Mouse (Mus musculus) CH12.LX (cell line): ENCODE results near the gene Pcdh9. TPM values are rescaled to one million over a fixed set of nuclear protein-coding genes. Genes with fewer than 3 reads are reported as not detected.

ENCODE experiments used
- DNase-seq: peaks from one replicate; pipeline ENCODE4 v3.0.0-alpha.2; 2013; ENCODE audit errors: extremely low read depth
- H3K27ac ChIP-seq: 2 replicates; pipeline ENCODE4 v1.5.1; 2012; ENCODE audit warnings: low read depth, mild to moderate bottlenecking, control low read depth, moderate library complexity; ENCODE audit not compliant: insufficient read depth
- H3K27me3 ChIP-seq: replicated peaks from 2 replicates; pipeline ENCODE3; 2012; ENCODE audit warnings: inconsistent platforms
- H3K36me3 ChIP-seq, 2 experiments: replicated peaks in 1 of 2; 2 replicates each; pipeline versions ENCODE3 to v1.6.1; 2012; ENCODE audit warnings: inconsistent platforms in 1 of 2, low read length in 1 of 2, mild to moderate bottlenecking in 1 of 2, mixed read lengths in 1 of 2, moderate library complexity in 1 of 2; ENCODE audit not compliant: control insufficient read depth in 1 of 2, insufficient read depth in 1 of 2
- H3K4me1 ChIP-seq, 2 experiments: 2 replicates each; pipeline ENCODE4 v1.6.1; 2012; ENCODE audit warnings: inconsistent platforms in 1 of 2, moderate library complexity in 1 of 2; ENCODE audit not compliant: insufficient read depth in 2 of 2, control insufficient read depth in 1 of 2
- H3K4me2 ChIP-seq: 2 replicates; pipeline ENCODE4 v1.6.1; 2012; ENCODE audit warnings: low read depth, mild to moderate bottlenecking, control low read depth; ENCODE audit not compliant: poor library complexity, insufficient read depth, severe bottlenecking
- H3K4me3 ChIP-seq, 3 experiments: fragments of 150-350 bp in 1 of 3; sonication (generic) in 1 of 3; replicated peaks in 1 of 3; 2 replicates each; pipeline versions ENCODE3 to v1.5.1; 2011 to 2012; ENCODE audit warnings: low read depth in 2 of 3, low read length in 2 of 3, mild to moderate bottlenecking in 2 of 3, moderate library complexity in 2 of 3, control low read depth in 1 of 3, improper control_type of control experiment in 1 of 3, inconsistent platforms in 1 of 3, mixed read lengths in 1 of 3; ENCODE audit not compliant: poor library complexity in 1 of 3
- H3K79me2 ChIP-seq: replicated peaks from 2 replicates; pipeline ENCODE4 v1.6.1; 2012; ENCODE audit warnings: mild to moderate bottlenecking, moderate library complexity; ENCODE audit not compliant: control insufficient read depth, poor library complexity, insufficient read depth, severe bottlenecking; ENCODE audit errors: extremely low read depth
- H3K9ac ChIP-seq: 2 replicates; pipeline ENCODE4 v1.6.1; 2012; ENCODE audit warnings: low read depth, mild to moderate bottlenecking, control low read depth, moderate library complexity; ENCODE audit not compliant: insufficient read depth
- H3K9me3 ChIP-seq: replicated peaks from 2 replicates; pipeline ENCODE3; 2012; ENCODE audit warnings: low read length, inconsistent platforms, mixed read lengths
- BHLHE40 ChIP-seq: IDR thresholded peaks from 2 replicates; pipeline ENCODE4 v1.6.1; 2011; ENCODE audit warnings: mild to moderate bottlenecking, low read depth, low read length, improper control_type of control experiment
- CHD2 ChIP-seq: IDR thresholded peaks from 2 replicates; pipeline ENCODE4 v1.6.1; 2011; ENCODE audit warnings: low read length, improper control_type of control experiment
- E2F4 ChIP-seq: IDR thresholded peaks from 2 replicates; pipeline ENCODE4 v1.6.1; 2011; ENCODE audit warnings: low read depth, low read length, improper control_type of control experiment; ENCODE audit not compliant: insufficient replicate concordance
- EP300 ChIP-seq: IDR thresholded peaks from 2 replicates; pipeline ENCODE4 v1.6.1; 2011; ENCODE audit warnings: low read length, improper control_type of control experiment
- ETS1 ChIP-seq: conservative IDR thresholded peaks from 2 replicates; pipeline ENCODE4 v1.6.1; 2012; ENCODE audit warnings: low read depth, mild to moderate bottlenecking, inconsistent platforms, low read length, improper control_type of control experiment, moderate library complexity
- GABPA ChIP-seq: IDR thresholded peaks from 2 replicates; pipeline ENCODE4 v1.6.1; 2012; ENCODE audit warnings: low read depth, low read length, improper control_type of control experiment, inconsistent platforms; ENCODE audit not compliant: insufficient replicate concordance
- KAT2A ChIP-seq: IDR thresholded peaks from 2 replicates; pipeline ENCODE4 v1.6.1; 2012; ENCODE audit warnings: low read length, improper control_type of control experiment, inconsistent platforms; ENCODE audit not compliant: insufficient replicate concordance
- MAX ChIP-seq: IDR thresholded peaks from 2 replicates; pipeline ENCODE4 v1.6.1; 2011; ENCODE audit warnings: low read length, improper control_type of control experiment
- MEF2A ChIP-seq: IDR thresholded peaks from 2 replicates; pipeline ENCODE4 v1.6.1; 2014; ENCODE audit warnings: low read depth, mild to moderate bottlenecking, inconsistent platforms, low read length, improper control_type of control experiment, borderline replicate concordance
- MXI1 ChIP-seq: IDR thresholded peaks from 2 replicates; pipeline ENCODE4 v1.6.1; 2011; ENCODE audit warnings: mild to moderate bottlenecking, low read depth, low read length, improper control_type of control experiment
- NRF1 ChIP-seq: IDR thresholded peaks from 2 replicates; pipeline ENCODE4 v1.6.1; 2014; ENCODE audit warnings: low read depth, mild to moderate bottlenecking, inconsistent platforms, low read length, improper control_type of control experiment, moderate library complexity
- POLR2AphosphoS2 ChIP-seq: IDR thresholded peaks from 2 replicates; pipeline ENCODE4 v1.6.1; 2011; ENCODE audit warnings: low read depth, low read length, improper control_type of control experiment
- RAD21 ChIP-seq: IDR thresholded peaks from 2 replicates; pipeline ENCODE4 v1.6.1; 2011; ENCODE audit warnings: low read depth, mild to moderate bottlenecking, low read length, improper control_type of control experiment, moderate library complexity
- TBP ChIP-seq: conservative IDR thresholded peaks from 2 replicates; pipeline ENCODE4 v1.6.1; 2011; ENCODE audit warnings: low read depth, low read length, improper control_type of control experiment
- UBTF ChIP-seq: IDR thresholded peaks from 2 replicates; pipeline ENCODE4 v1.6.1; 2012; ENCODE audit warnings: low read depth, mild to moderate bottlenecking, inconsistent platforms, low read length, improper control_type of control experiment, moderate library complexity
- ZC3H11A ChIP-seq: IDR thresholded peaks from 2 replicates; pipeline ENCODE4 v1.6.1; 2012; ENCODE audit warnings: low read depth, mild to moderate bottlenecking, inconsistent platforms, low read length, improper control_type of control experiment
- ZKSCAN1 ChIP-seq: IDR thresholded peaks from 2 replicates; pipeline ENCODE4 v1.6.1; 2012; ENCODE audit warnings: low read depth, inconsistent platforms, low read length, improper control_type of control experiment, borderline replicate concordance
- ZNF384 ChIP-seq: IDR thresholded peaks from 2 replicates; pipeline ENCODE4 v1.6.1; 2012; ENCODE audit warnings: low read depth, low read length, improper control_type of control experiment, inconsistent platforms
- dilution Hi-C: fragments of 300-500 bp; cut with MboI; formaldehyde crosslinking; loops from 2 replicates; pipeline ENCODE4 v1.14.3; 2020; ENCODE audit warnings: low sequenced_read_pairs; ENCODE audit not compliant: extremely low pct_unique_long_range_greater_than_20kb, extremely low pct_ligation_motif_present
- in situ Hi-C: fragments of 300-500 bp; cut with MboI; formaldehyde crosslinking; loops from 3 replicates; pipeline ENCODE4 v1.14.3; 2019; ENCODE audit warnings: low sequenced_read_pairs, low pct_ligation_motif_present, low pct_unique_long_range_greater_than_20kb, mixed read lengths
- polyA plus RNA-seq: library from polyadenylated mRNA; unstranded; fragments of >175 nt; gene quantifications from 2 replicates; pipeline ENCODE4 v1.2.1, GENCODE M21; 2012; ENCODE audit warnings: low read depth; ENCODE audit not compliant: insufficient read length
- total RNA-seq, 2 experiments: library from RNA; depleted of rRNA; stranded (reverse); fragments of 300-350 nt in 1 of 2; fragments of >200 nt in 1 of 2; gene quantifications; 2 replicates each; pipeline ENCODE4 v1.2.3; 2012 to 2014

The Pcdh9 gene
- total and polyA plus RNA-seq, 3 experiments: not detected

GRCm38 (mm10) chr14:93169201-93169600 is 721.3 kb downstream of the Pcdh9 start:
- H3K79me2 ChIP-seq: no peaks in the 10 kb centered on the region
- no peak overlapping the region for H3K4me3 ChIP-seq
- no peaks in the 10 kb centered on the region for H3K27me3 ChIP-seq
- no peaks in the 10 kb centered on the region for H3K4me1 ChIP-seq
- no peak for TF ChIP-seq MEF2A
- no peak for TF ChIP-seq ETS1
- no peak for TF ChIP-seq MXI1
- no peak for TF ChIP-seq NRF1
- TF ChIP-seq EP300: no peak
- no peak for TF ChIP-seq ZNF384
- no peak for TF ChIP-seq KAT2A
- no peak for TF ChIP-seq BHLHE40
- TF ChIP-seq GABPA: no peak
- TF ChIP-seq ZKSCAN1: no peak
- TF ChIP-seq, all 38 proteins: peak for 0
- in situ Hi-C loops: no loop called here
- Histone ChIP-seq H3K9me3 (peaks cover 30% of the 10 kb centered on the region), H3K36me3 (no peaks in the 10 kb centered on the region), H3K9ac (no peak overlapping the region), H3K27ac (no peak overlapping the region), H3K4me2 (no peak overlapping the region)
- no peak for DNase-seq
- dilution Hi-C loops: no loop called here

DNA sequence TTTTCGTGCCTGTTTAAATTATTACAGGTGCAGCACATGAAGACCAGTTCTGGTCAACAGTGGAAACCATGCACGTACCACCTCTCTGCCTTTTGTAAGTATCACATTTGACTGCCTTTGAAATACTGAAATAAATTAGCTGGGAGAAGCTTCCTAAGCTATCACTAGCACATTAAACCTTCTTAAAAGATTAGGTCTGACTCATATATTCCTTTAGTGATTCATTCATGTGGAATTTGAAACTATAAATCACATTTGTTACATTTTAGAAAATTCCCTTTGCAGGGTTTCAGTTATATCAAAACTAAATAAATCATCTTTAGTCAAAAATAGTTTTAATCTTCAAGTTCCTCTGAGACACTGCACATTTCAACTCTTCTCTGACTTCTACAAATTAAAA is 722.1 kb downstream of the Pcdh9 start:
- no peaks in the 10 kb centered on the region for H3K4me1 ChIP-seq
- TF ChIP-seq UBTF (no peak), MAX (no peak), POLR2AphosphoS2 (no peak), E2F4 (no peak), TBP (no peak), CHD2 (no peak), ZC3H11A (no peak), RAD21 (no peak)
- no peak overlapping the region for H3K27ac ChIP-seq
- H3K79me2 ChIP-seq: no peaks in the 10 kb centered on the region
- no peaks in the 10 kb centered on the region for H3K27me3 ChIP-seq
- H3K9me3 ChIP-seq: peaks cover 34% of the 10 kb centered on the region
- H3K4me3 ChIP-seq: no peak overlapping the region
- no peaks in the 10 kb centered on the region for H3K36me3 ChIP-seq
- H3K4me2 ChIP-seq: no peak overlapping the region
- in situ Hi-C loops: no loop called here
- H3K9ac ChIP-seq: no peak overlapping the region
- dilution Hi-C loops: no loop called here
- DNase-seq: no peak
